ENCODE assay signal across 26 mouse cellular contexts in genomic region chr16:26500738-26501137, GRCm38 (mm10). TPM values are rescaled to one million over a fixed set of nuclear protein-coding genes. Genes with fewer than 3 reads are reported as not detected.
"Had no signal": no experiment of that assay in that cellular context is flagged by ENCODE, and none has a peak within 500 bp of the region (broad histone marks: within the 10 kb centered on the region; RNA-seq: fewer than 3 reads in every experiment).

No protein-coding gene starts in this region.

- H3K4me2 ChIP-seq: limb, embryonic 12.5 days; limb, embryonic 15.5 days; liver, embryonic 11.5 days; lung, embryonic 14.5 days; midbrain, embryonic 12.5 days; midbrain, embryonic 15.5 days; neural tube, embryonic 13.5 days; stomach, embryonic 15.5 days had no signal

- DNase-seq: kidney, postnatal 14 days; kidney, postnatal 4 days; left cerebral cortex, postnatal 4 days; liver, postnatal 0 days; lung, embryonic 14.5 days; retina, postnatal 1 day; right cerebral cortex, postnatal 25 days; spleen, adult 18-20 months; thymus, postnatal 25 days had no signal

- H3K27me3 ChIP-seq: limb, embryonic 12.5 days; limb, embryonic 15.5 days; midbrain, embryonic 12.5 days; midbrain, embryonic 15.5 days; neural tube, embryonic 13.5 days; stomach, embryonic 15.5 days had no signal

- H3K9ac ChIP-seq: limb, embryonic 12.5 days; limb, embryonic 15.5 days; liver, embryonic 14.5 days; liver, postnatal 0 days; lung, embryonic 14.5 days; midbrain, embryonic 12.5 days; midbrain, embryonic 15.5 days; neural tube, embryonic 13.5 days; stomach, embryonic 15.5 days had no signal

- H3K9me3 ChIP-seq: limb, embryonic 12.5 days; limb, embryonic 15.5 days; midbrain, embryonic 12.5 days; midbrain, embryonic 15.5 days; neural tube, embryonic 13.5 days; stomach, embryonic 15.5 days had no signal

- ATAC-seq: liver, postnatal 0 days; lung, postnatal 0 days; midbrain, embryonic 15.5 days had no signal

- H3K4me1 ChIP-seq: limb, embryonic 12.5 days; limb, embryonic 15.5 days; midbrain, embryonic 12.5 days; midbrain, embryonic 15.5 days; neural tube, embryonic 13.5 days; stomach, embryonic 15.5 days had no signal

- H3K36me3 ChIP-seq: limb, embryonic 12.5 days; limb, embryonic 15.5 days; midbrain, embryonic 12.5 days; midbrain, embryonic 15.5 days; neural tube, embryonic 13.5 days; stomach, embryonic 15.5 days had no signal

- H3K27ac ChIP-seq: limb, embryonic 12.5 days; limb, embryonic 15.5 days; liver, embryonic 14.5 days; macrophage; midbrain, embryonic 12.5 days; midbrain, embryonic 15.5 days; neural tube, embryonic 13.5 days; stomach, embryonic 15.5 days had no signal

- H3K4me3 ChIP-seq: limb, embryonic 12.5 days; limb, embryonic 15.5 days; midbrain, embryonic 12.5 days; midbrain, embryonic 15.5 days; neural tube, embryonic 13.5 days; stomach, embryonic 15.5 days had no signal

RNA-seq across cellular contexts. Expression of gene Tmem207, which starts 25.8 kb away (rescaled TPM):
- total RNA-seq: layer of hippocampus, adult 18-20 months; layer of hippocampus, postnatal 14 days; left cerebral cortex, adult 8-10 months; left cerebral cortex, postnatal 14 days; left cerebral cortex, postnatal 4 days; megakaryocyte, adult 5-6 weeks had no signal
- polyA plus RNA-seq: limb, embryonic 12.5 days; limb, embryonic 15.5 days; liver, embryonic 11.5 days; liver, embryonic 14.5 days; liver, postnatal 0 days; lung, embryonic 14.5 days; lung, postnatal 0 days; macrophage; stomach, embryonic 15.5 days; thymus, postnatal 0 days had no signal

RNA-seq across cellular contexts. Expression of gene Cldn16, which starts 37.8 kb away (rescaled TPM):
- total RNA-seq: layer of hippocampus, adult 18-20 months; layer of hippocampus, postnatal 14 days; left cerebral cortex, adult 8-10 months; left cerebral cortex, postnatal 14 days; left cerebral cortex, postnatal 4 days; megakaryocyte, adult 5-6 weeks; neutrophil, adult 5-6 weeks had no signal
- polyA plus RNA-seq: limb, embryonic 15.5 days; liver, embryonic 11.5 days; liver, embryonic 14.5 days; liver, postnatal 0 days; lung, embryonic 14.5 days; lung, postnatal 0 days; macrophage; midbrain, embryonic 12.5 days; midbrain, embryonic 15.5 days; neural tube, embryonic 13.5 days; stomach, embryonic 15.5 days; thymus, postnatal 0 days had no signal
